Mouse (Mus musculus) bone marrow, adult 2 months (tissue): ENCODE results near the gene Gabpb1. TPM values are rescaled to one million over a fixed set of nuclear protein-coding genes. Genes with fewer than 3 reads are reported as not detected.

ENCODE experiments used
- H3K27ac ChIP-seq: fragments of 200-500 bp; 2 replicates; pipeline ENCODE4 v1.5.1; 2012; ENCODE audit warnings: low read depth, mild to moderate bottlenecking, control low read depth, inconsistent platforms, low read length; ENCODE audit not compliant: control insufficient read depth, poor library complexity, insufficient read depth
- H3K4me1 ChIP-seq: fragments of 200-500 bp; 2 replicates; pipeline ENCODE4 v1.6.1; 2011; ENCODE audit warnings: low read length; ENCODE audit not compliant: control insufficient read depth, insufficient read depth
- H3K4me3 ChIP-seq: fragments of 200-500 bp; replicated peaks from 2 replicates; pipeline ENCODE3; 2011; ENCODE audit warnings: mild to moderate bottlenecking, low read depth, low read length, control low read depth; ENCODE audit not compliant: control insufficient read depth
- CTCF ChIP-seq: fragments of 200-500 bp; IDR thresholded peaks from 2 replicates; pipeline ENCODE4 v1.5.1; 2011; ENCODE audit warnings: low read length, control low read depth; ENCODE audit not compliant: control insufficient read depth, insufficient read depth
- POLR2A ChIP-seq: fragments of 200-500 bp; IDR thresholded peaks from 2 replicates; pipeline ENCODE4 v1.6.1; 2011; ENCODE audit warnings: low read depth, mild to moderate bottlenecking, control low read depth, low read length, borderline replicate concordance; ENCODE audit not compliant: control insufficient read depth
- WGBS: fragments of 180-500 bp; shearing (Covaris S2); methylation state at CpG from one replicate; pipeline ENCODE4 v1.1.7; 2018; 5-methylcytosine and 5-hydroxymethylcytosine counted together
- polyA plus RNA-seq: library from polyadenylated mRNA; stranded (reverse); fragments of >200 nt; gene quantifications from 2 replicates; pipeline ENCODE4 v1.2.4, GENCODE M21; 2011; ENCODE audit warnings: low replicate concordance; ENCODE audit not compliant: missing spikeins, insufficient read depth, insufficient read length

Gene Gabpb1
- polyA plus RNA-seq, 1 experiment = 13.9 TPM

DNA sequence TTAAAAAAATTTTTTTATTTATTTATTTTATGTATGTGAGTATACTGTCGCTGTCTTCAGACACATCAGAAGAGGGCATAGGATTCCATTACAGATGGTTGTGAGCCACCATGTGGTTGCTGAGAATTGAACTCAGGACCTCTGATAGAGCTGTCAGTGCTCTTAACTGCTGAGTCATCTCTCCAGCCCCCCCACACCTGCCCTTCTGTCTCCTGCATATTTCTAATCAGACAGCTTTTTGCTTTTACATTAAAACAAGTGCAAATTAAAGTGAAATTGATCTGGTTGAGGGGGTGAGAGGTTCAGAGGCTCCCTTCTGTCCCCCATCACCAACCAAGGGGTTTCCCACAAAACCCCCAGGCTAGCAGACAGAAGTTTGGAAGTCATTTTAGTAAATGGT lies 96.9 kb downstream of the Gabpb1 start:
- no peaks in the 10 kb centered on the region for H3K4me1 ChIP-seq
- no peak for TF ChIP-seq CTCF
- TF ChIP-seq POLR2A = no peak
- H3K27ac ChIP-seq = no peak overlapping the region
- 84% methylated on average over 1 of the region's 1 CpGs for WGBS
- H3K4me3 ChIP-seq = no peak overlapping the region

Other genes with a start within 250 kb of the Gabpb1 start
- gene Atp8b4, start 175.7 kb downstream of the Gabpb1 start, polyA plus RNA-seq = 8.3 and 25.1 TPM in 2 replicates
- 0.77 and 13.0 TPM in 2 replicates for gene Slc27a2, start 123.9 kb downstream of the Gabpb1 start, polyA plus RNA-seq
- gene Hdc, start 57.0 kb downstream of the Gabpb1 start, polyA plus RNA-seq = 14.8 and 39.7 TPM in 2 replicates
- gene Usp8, start 31.0 kb upstream of the Gabpb1 start, polyA plus RNA-seq = 12.5 and 16.7 TPM in 2 replicates
- 22.9 and 38.6 TPM in 2 replicates for gene Usp50, start 107.1 kb upstream of the Gabpb1 start, polyA plus RNA-seq
- 8.2 and 14.1 TPM in 2 replicates for gene Trpm7, start 199.9 kb upstream of the Gabpb1 start, polyA plus RNA-seq